Mouse (Mus musculus): ENCODE results near the gene Cyp2t4.

GRCm38 (mm10) chr7:27161744-27162143 is 8.2 kb downstream of the Cyp2t4 start:
- TF ChIP-seq CTCF (IDR thresholded peaks at IDR 0.05; ENCODE audit: control insufficient read depth, insufficient read depth, insufficient replicate concordance, low read depth, low read length) (no peak), POLR2A (IDR thresholded peaks at IDR 0.05; ENCODE audit: control insufficient read depth, low read depth, low read length) (no peak)

Measured in testis, adult 2 months (tissue).